Mouse (Mus musculus) lung, postnatal 0 days (tissue): Measurements from ENCODE around the gene Fap.

Experiments
- CTCF ChIP-seq: IDR thresholded peaks from 2 replicates; pipeline ENCODE4 v1.5.1; 2016; ENCODE audit warnings: antibody characterized with exemption, mild to moderate bottlenecking
- EP300 ChIP-seq: IDR thresholded peaks from 2 replicates; pipeline ENCODE4 v1.6.1; 2016; ENCODE audit warnings: antibody characterized with exemption, mild to moderate bottlenecking, control low read depth

- TF ChIP-seq CTCF (no peak; the same call in 1 of the 2 replicates), EP300 (no peak)
Observed at GRCm38 (mm10) chr2:62557417-62557816, 16.5 kb downstream of the Fap start.
